Mouse (Mus musculus): Measurements from ENCODE around the gene Prrc2a. TPM values are rescaled to one million over a fixed set of nuclear protein-coding genes. Genes with fewer than 3 reads are reported as not detected.
A peak's percentile ranks its signal among the peaks of the same experiment; 100 is the strongest.

Prrc2a gene
- total and polyA plus RNA-seq, 2 experiments from 2014 or later: 99.2 to 223 TPM

DNA sequence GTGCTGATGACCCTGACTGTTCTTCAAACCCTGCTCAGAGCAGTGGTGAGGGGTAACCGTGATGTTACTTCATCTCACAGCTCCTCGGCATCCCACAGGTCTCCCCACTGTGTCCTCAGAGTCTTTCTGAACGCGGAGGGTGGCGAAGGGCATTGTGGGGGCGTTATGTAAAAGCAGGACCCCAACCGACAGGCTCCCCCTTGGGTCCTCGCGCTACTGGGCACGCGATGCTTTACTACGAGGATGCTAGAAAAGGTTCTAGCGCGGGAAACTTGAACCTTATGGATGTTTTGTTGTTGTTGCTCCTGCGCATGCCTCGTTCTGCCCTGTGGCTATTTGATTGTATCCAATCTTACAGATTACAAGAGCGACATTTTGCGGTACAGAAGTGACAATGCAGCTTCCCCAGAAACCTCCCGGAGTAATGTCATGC lies 42.8 kb downstream of the Prrc2a start, which contains the start of gene Csnk2b:
TSS of gene Csnk2b (minus strand) at position 183 of the 433 bp plus-strand sequence.
- DNase-seq (ENCODE audit: low spot score) (peak; percentile 94), ATAC-seq (peak; percentile 61)
- peak within 1 kb of the TSS; percentile 93 for H3K9ac ChIP-seq (replicated peaks; ENCODE audit: low read length)
- peaks cover 23% of the 10 kb centered on the region for H3K36me3 ChIP-seq (ENCODE audit: insufficient read depth, low read length)
- peak within 1 kb of the TSS; percentile 79 for H3K4me3 ChIP-seq (ENCODE audit: low read length)
- no peaks in the 10 kb centered on the region for H3K27me3 ChIP-seq (ENCODE audit: insufficient read depth, low read length)
- WGBS: under 1% methylated on average over 19 of the region's 19 CpGs
- H3K27ac ChIP-seq: peak within 1 kb of the TSS; percentile 93
- H3K4me2 ChIP-seq (ENCODE audit: low read depth, low read length): peak within 1 kb of the TSS; percentile 96
- peak; percentile 65 for TF ChIP-seq CTCF (IDR thresholded peaks at IDR 0.05; ENCODE audit: low read depth)
- no peaks in the 10 kb centered on the region for H3K9me3 ChIP-seq (ENCODE audit: low read length)
- peaks cover 11% of the 10 kb centered on the region for H3K4me1 ChIP-seq (ENCODE audit: insufficient read depth, low read length)

DNA sequence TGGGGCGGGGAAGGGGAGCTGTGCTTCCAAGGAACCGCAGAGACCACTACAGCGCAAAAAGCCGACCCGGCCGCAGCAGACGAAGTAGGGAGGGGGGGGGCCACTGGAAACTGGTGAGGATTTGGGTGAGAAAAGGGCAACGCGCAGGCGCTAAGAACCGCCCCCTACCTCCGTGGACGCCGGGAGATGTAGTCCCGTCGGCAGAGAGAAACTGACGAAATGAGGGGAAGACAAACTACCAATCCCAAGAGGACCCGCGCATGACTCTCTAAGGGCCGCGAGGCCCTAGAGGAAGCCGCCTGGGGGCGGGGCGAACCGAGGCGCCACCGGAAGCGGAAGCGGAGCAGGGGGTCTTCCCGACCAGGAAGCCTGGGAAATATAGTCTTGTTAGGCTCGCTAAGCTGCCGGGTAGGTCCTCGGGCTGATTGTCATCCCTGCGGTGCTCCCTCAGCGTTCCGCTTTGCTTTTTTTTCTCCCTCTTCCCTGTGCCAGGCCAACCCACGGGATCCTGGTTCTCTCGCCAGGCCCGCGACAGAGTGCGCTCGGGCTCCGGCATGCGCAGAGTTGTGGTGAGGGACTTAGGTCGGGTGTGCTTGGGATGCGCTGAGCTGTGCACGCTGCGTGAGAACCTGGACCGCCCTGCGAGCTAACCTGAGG lies 43.4 kb downstream of the Prrc2a start, which contains the start of gene Gpank1:
TSS of gene Gpank1 (plus strand) at position 313 of the 657 bp plus-strand sequence.
- Histone ChIP-seq H3K4me3 (ENCODE audit: low read length) (peak within 1 kb of the TSS; percentile 79), H3K27ac (peak within 1 kb of the TSS; percentile 93), H3K9me3 (ENCODE audit: low read length) (no peaks in the 10 kb centered on the region), H3K9ac (replicated peaks; ENCODE audit: low read length) (peak within 1 kb of the TSS; percentile 93), H3K4me1 (ENCODE audit: insufficient read depth, low read length) (peaks cover 6% of the 10 kb centered on the region; the same call in 1 of the 2 replicates), H3K27me3 (ENCODE audit: insufficient read depth, low read length) (no peaks in the 10 kb centered on the region), H3K4me2 (ENCODE audit: low read depth, low read length) (peak within 1 kb of the TSS; percentile 96), H3K36me3 (ENCODE audit: insufficient read depth, low read length) (peaks cover 26% of the 10 kb centered on the region)
- peak; percentile 8; the same call in 1 of the 2 replicates for TF ChIP-seq CTCF (IDR thresholded peaks at IDR 0.05; ENCODE audit: low read depth)
- ATAC-seq (peak; percentile 95), DNase-seq (ENCODE audit: low spot score) (peak; percentile 100)
- under 1% methylated on average over 47 of the region's 50 CpGs for WGBS

GRCm38 (mm10) chr17:35120745-35121142 lies 44.0 kb downstream of the Prrc2a start:
- peaks cover 28% of the 10 kb centered on the region for H3K36me3 ChIP-seq (ENCODE audit: insufficient read depth, low read length)
- under 1% methylated on average over 33 of the region's 33 CpGs for WGBS
- no peaks in the 10 kb centered on the region for H3K27me3 ChIP-seq (ENCODE audit: insufficient read depth, low read length)
- peak overlapping the region; percentile 70 for H3K27ac ChIP-seq
- H3K9ac ChIP-seq (replicated peaks; ENCODE audit: low read length): peak overlapping the region; percentile 93
- no peak for ATAC-seq
- no peaks in the 10 kb centered on the region for H3K9me3 ChIP-seq (ENCODE audit: low read length)
- no peak for TF ChIP-seq CTCF (IDR thresholded peaks at IDR 0.05; ENCODE audit: low read depth)
- H3K4me3 ChIP-seq (ENCODE audit: low read length): peak overlapping the region; percentile 79
- DNase-seq (ENCODE audit: low spot score): peak; percentile 15
- H3K4me1 ChIP-seq (ENCODE audit: insufficient read depth, low read length): peaks cover 6% of the 10 kb centered on the region; the same call in 1 of the 2 replicates
- peak overlapping the region; percentile 96 for H3K4me2 ChIP-seq (ENCODE audit: low read depth, low read length)

DNA sequence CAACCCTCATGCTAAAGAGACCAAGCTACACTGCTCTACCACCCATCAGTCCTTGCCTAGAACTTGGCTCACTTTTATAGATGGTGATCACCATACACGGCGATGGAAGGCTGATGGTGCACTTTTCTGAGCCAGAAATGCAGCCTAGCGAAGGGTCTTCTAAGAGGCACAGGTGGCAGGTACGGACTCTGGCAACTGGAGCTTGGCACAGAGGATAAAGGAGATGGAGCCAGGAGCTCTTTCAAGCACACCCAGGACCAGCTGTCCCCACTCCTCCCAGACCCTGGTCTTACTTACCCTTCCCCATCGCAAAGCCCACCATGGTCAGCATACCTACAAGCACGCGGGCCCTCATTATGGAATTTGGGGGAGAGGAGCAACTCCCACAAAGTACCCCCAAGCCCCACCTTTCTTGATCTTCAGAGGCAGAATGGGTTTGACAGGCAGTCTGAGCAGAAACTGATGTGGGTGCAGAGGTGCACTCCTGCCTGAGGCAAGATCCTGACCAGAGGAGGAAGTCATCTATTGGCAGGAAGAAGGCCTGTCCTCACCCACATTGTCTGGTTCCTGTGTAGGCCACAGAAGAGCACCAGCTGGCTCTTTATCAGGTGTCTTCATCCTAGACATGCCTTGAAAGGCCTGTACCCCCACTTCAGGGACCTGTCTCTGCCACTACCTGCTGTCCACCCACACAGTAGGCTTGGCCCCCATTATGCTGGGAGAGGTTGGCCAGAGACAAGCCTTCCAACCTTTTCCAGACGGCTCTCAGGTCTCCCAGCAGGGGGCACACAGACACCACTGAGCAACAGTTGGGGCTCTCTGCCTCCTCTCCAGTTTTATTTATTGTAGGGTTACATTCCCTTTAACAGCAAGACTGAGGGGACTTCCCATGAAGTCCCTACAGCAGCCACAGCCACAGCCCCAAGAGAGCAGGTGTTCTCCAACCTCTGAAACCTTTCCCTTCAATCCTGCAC lies 49.4 kb downstream of the Prrc2a start, which contains the start of gene Ly6g5b:
TSS of gene Ly6g5b (minus strand) at position 383 of the 974 bp plus-strand sequence.
- ATAC-seq: no peak
- Histone ChIP-seq H3K9ac (replicated peaks; ENCODE audit: low read length) (no peak within 1 kb of the TSS; the same call in 1 of the 2 replicates), H3K9me3 (ENCODE audit: low read length) (no peaks in the 10 kb centered on the region), H3K4me1 (ENCODE audit: insufficient read depth, low read length) (peaks cover 3% of the 10 kb centered on the region; the same call in 1 of the 2 replicates), H3K27ac (no peak within 1 kb of the TSS), H3K36me3 (ENCODE audit: insufficient read depth, low read length) (peaks cover 32% of the 10 kb centered on the region), H3K4me3 (ENCODE audit: low read length) (no peak within 1 kb of the TSS), H3K4me2 (ENCODE audit: low read depth, low read length) (no peak within 1 kb of the TSS), H3K27me3 (ENCODE audit: insufficient read depth, low read length) (no peaks in the 10 kb centered on the region)
- DNase-seq (ENCODE audit: low spot score): peak; percentile 24
- peak; percentile 43 for TF ChIP-seq CTCF (IDR thresholded peaks at IDR 0.05; ENCODE audit: low read depth)
- 84% methylated on average over 8 of the region's 8 CpGs for WGBS

- H3K4me2 ChIP-seq (ENCODE audit: low read depth, low read length): no peak overlapping the region
- H3K4me1 ChIP-seq (ENCODE audit: insufficient read depth, low read length): no peaks in the 10 kb centered on the region
- H3K9ac ChIP-seq (replicated peaks; ENCODE audit: low read length): no peak overlapping the region
- no peak for TF ChIP-seq CTCF (IDR thresholded peaks at IDR 0.05; ENCODE audit: low read depth)
- WGBS: 54% methylated on average over 9 of the region's 9 CpGs
- ATAC-seq (no peak), DNase-seq (ENCODE audit: low spot score) (no peak)
- peaks cover 14% of the 10 kb centered on the region; the same call in 1 of the 2 replicates for H3K36me3 ChIP-seq (ENCODE audit: insufficient read depth, low read length)
- H3K9me3 ChIP-seq (ENCODE audit: low read length): no peaks in the 10 kb centered on the region
- H3K27me3 ChIP-seq (ENCODE audit: insufficient read depth, low read length): no peaks in the 10 kb centered on the region
- no peak overlapping the region for H3K4me3 ChIP-seq (ENCODE audit: low read length)
- no peak overlapping the region for H3K27ac ChIP-seq
Measured at GRCm38 (mm10) chr17:35111774-35112173, 52.9 kb downstream of the Prrc2a start.

- Histone ChIP-seq H3K4me1 (ENCODE audit: insufficient read depth, low read length) (no peaks in the 10 kb centered on the region), H3K9me3 (ENCODE audit: low read length) (no peaks in the 10 kb centered on the region), H3K27ac (no peak within 1 kb of the TSS), H3K9ac (replicated peaks; ENCODE audit: low read length) (no peak within 1 kb of the TSS), H3K4me2 (ENCODE audit: low read depth, low read length) (no peak within 1 kb of the TSS), H3K36me3 (ENCODE audit: insufficient read depth, low read length) (peaks cover 12% of the 10 kb centered on the region), H3K4me3 (ENCODE audit: low read length) (no peak within 1 kb of the TSS), H3K27me3 (ENCODE audit: insufficient read depth, low read length) (no peaks in the 10 kb centered on the region)
- DNase-seq (ENCODE audit: low spot score) (peak; percentile 27), ATAC-seq (no peak)
- no peak for TF ChIP-seq CTCF (IDR thresholded peaks at IDR 0.05; ENCODE audit: low read depth)
- 71% methylated on average over 6 of the region's 6 CpGs for WGBS
Measured at GRCm38 (mm10) chr17:35108097-35108496, 56.6 kb downstream of the Prrc2a start, which contains the start of gene Ly6g5c. Gene Ly6g5c, plus strand, starts transcription at chr17:35108279.

Measured in hindbrain, postnatal 0 days (tissue).